Mouse (Mus musculus) myocyte (in vitro differentiated cells): ENCODE results near the gene March5.

Experiments
- CEBPB ChIP-seq: IDR thresholded peaks from 2 replicates; pipeline ENCODE4 v1.6.1; 2011; ENCODE audit warnings: mild to moderate bottlenecking, moderate library complexity; ENCODE audit not compliant: poor library complexity, insufficient read depth, severe bottlenecking
- E2F4 ChIP-seq: IDR thresholded peaks from one replicate; pipeline ENCODE4 v1.6.1; 2011; ENCODE audit warnings: mild to moderate bottlenecking, control low read depth, moderate library complexity; ENCODE audit not compliant: insufficient read depth
- MAX ChIP-seq: IDR thresholded peaks from one replicate; pipeline ENCODE4 v1.6.1; 2011; ENCODE audit warnings: low read depth, mild to moderate bottlenecking, control low read depth
- MYOD1 ChIP-seq, 3 experiments: IDR thresholded peaks; one replicate each; pipeline ENCODE4 v1.6.1; 2011; ENCODE audit warnings: control low read depth in 2 of 3, low read depth in 2 of 3, mild to moderate bottlenecking in 2 of 3, moderate library complexity in 1 of 3; ENCODE audit not compliant: insufficient read length in 2 of 3, control insufficient read depth in 1 of 3
- MYOG ChIP-seq, 3 experiments: IDR thresholded peaks; one replicate each; pipeline ENCODE4 v1.6.1; 2011; ENCODE audit warnings: control low read depth in 2 of 3, low read depth in 2 of 3, mild to moderate bottlenecking in 2 of 3; ENCODE audit not compliant: insufficient read length in 2 of 3, control insufficient read depth in 1 of 3, insufficient read depth in 1 of 3
- POLR2A ChIP-seq: IDR thresholded peaks from one replicate; pipeline ENCODE4 v1.6.1; 2011; ENCODE audit warnings: low read depth, mild to moderate bottlenecking, control low read depth, moderate library complexity; ENCODE audit not compliant: insufficient read length
- POLR2AphosphoS2 ChIP-seq: IDR thresholded peaks from one replicate; pipeline ENCODE4 v1.6.1; 2011; ENCODE audit warnings: low read depth, control low read depth; ENCODE audit not compliant: insufficient read length
- REST ChIP-seq: IDR thresholded peaks from one replicate; pipeline ENCODE4 v1.6.1; 2011; ENCODE audit warnings: mild to moderate bottlenecking, control low read depth, moderate library complexity; ENCODE audit not compliant: insufficient read depth, insufficient read length
- SRF ChIP-seq: IDR thresholded peaks from one replicate; pipeline ENCODE4 v1.6.1; 2011; ENCODE audit warnings: low read depth; ENCODE audit not compliant: control insufficient read depth, insufficient read length
- TCF12 ChIP-seq: IDR thresholded peaks from one replicate; pipeline ENCODE4 v1.6.1; 2011; ENCODE audit warnings: mild to moderate bottlenecking, control low read depth; ENCODE audit not compliant: poor library complexity, insufficient read depth, severe bottlenecking
- TCF3 ChIP-seq: IDR thresholded peaks from one replicate; pipeline ENCODE4 v1.6.1; 2011; ENCODE audit warnings: low read depth, control low read depth; ENCODE audit not compliant: insufficient read length
- USF1 ChIP-seq: IDR thresholded peaks from one replicate; pipeline ENCODE4 v1.6.1; 2011; ENCODE audit warnings: low read depth, mild to moderate bottlenecking, control low read depth, moderate library complexity

DNA sequence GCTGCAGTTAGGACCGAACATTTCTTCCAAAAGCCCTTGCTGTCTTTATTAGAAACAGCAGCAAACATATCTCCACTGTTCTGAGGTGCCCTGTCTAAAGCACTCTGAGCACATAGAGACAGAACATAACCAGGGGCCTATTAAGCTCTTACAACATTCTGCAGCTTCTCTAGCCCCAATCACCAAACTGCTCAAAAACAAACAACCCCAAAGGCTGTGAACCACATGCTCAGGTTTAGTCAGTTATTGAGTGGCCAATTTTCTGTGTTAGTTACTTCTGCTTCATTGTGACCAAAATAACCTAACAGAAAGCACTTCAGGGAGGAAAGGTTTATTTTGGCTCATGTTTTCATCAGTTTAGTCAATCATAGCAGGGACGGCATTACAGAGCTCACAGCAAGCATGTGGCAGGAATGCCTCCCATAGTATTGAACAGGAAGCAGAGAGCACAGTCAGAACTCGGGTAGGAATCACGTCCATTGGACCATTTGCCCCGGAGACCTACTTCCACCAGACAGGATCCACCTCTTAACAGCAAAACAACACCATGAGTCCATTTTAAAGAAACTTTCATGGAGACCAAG, 14.8 kb upstream of the March5 start:
- TF ChIP-seq POLR2A (no peak), MAX (no peak), MYOD1 (IDR thresholded peaks at IDR 0.05; ENCODE audit: control insufficient read depth in 1 of 3, insufficient read length in 2 of 3, low read depth in 2 of 3) (no peak), SRF (no peak), TCF12 (no peak), CEBPB (no peak), E2F4 (no peak), POLR2AphosphoS2 (no peak), USF1 (no peak), TCF3 (no peak), REST (no peak), MYOG (IDR thresholded peaks at IDR 0.05; ENCODE audit: control insufficient read depth in 1 of 3, insufficient read depth in 1 of 3, insufficient read length in 2 of 3, low read depth in 2 of 3) (no peak)
